Mouse (Mus musculus) stomach, postnatal 0 days (tissue): ENCODE measurements around the gene Gm4064. TPM values are rescaled to one million over a fixed set of nuclear protein-coding genes. Genes with fewer than 3 reads are reported as not detected.
"Not testable (repeated sequence)": the region's sequence is repeated elsewhere in the genome, so short reads cannot be mapped to it uniquely, and the experiment has no call there.

Experiments used
- ATAC-seq: fragments of 200-750 bp; cut with Nextera tagmentation; 2 replicates; pipeline ENCODE4 v1.8.0; 2017; ENCODE audit not compliant: low FRiP score, low TSS enrichment
- DNase-seq: peaks from one replicate; pipeline ENCODE4 v3.0.0-alpha.2; 2016; ENCODE audit warnings: low spot score
- H3K27ac ChIP-seq: fragments of 300-500 bp; sonication (generic); replicated peaks from 2 replicates; pipeline ENCODE4 v1.5.1; 2014; ENCODE audit warnings: mild to moderate bottlenecking, control low read depth
- H3K27me3 ChIP-seq: fragments of 300-500 bp; sonication (generic); 2 replicates; pipeline ENCODE4 v1.6.1; 2014; ENCODE audit warnings: low read length; ENCODE audit not compliant: control insufficient read depth, insufficient read depth
- H3K36me3 ChIP-seq: fragments of 300-500 bp; sonication (generic); 2 replicates; pipeline ENCODE4 v1.6.1; 2014; ENCODE audit warnings: low read length, mixed read lengths; ENCODE audit not compliant: control insufficient read depth, insufficient read depth
- H3K4me1 ChIP-seq: fragments of 300-500 bp; sonication (generic); replicated peaks from 2 replicates; pipeline ENCODE4 v1.6.1; 2014; ENCODE audit warnings: antibody characterized with exemption; ENCODE audit not compliant: control insufficient read depth, insufficient read depth
- H3K4me2 ChIP-seq: fragments of 300-500 bp; sonication (generic); replicated peaks from 2 replicates; pipeline ENCODE4 v1.6.1; 2014; ENCODE audit warnings: low read depth, mild to moderate bottlenecking, control low read depth, moderate library complexity
- H3K4me3 ChIP-seq: fragments of 300-500 bp; sonication (generic); 2 replicates; pipeline ENCODE4 v1.5.1; 2014; ENCODE audit warnings: low read depth, low read length, control low read depth
- H3K9ac ChIP-seq: fragments of 300-500 bp; sonication (generic); 2 replicates; pipeline ENCODE4 v1.6.1; 2014; ENCODE audit warnings: mild to moderate bottlenecking, low read length, control low read depth, mixed read lengths
- H3K9me3 ChIP-seq: fragments of 300-500 bp; sonication (generic); 2 replicates; pipeline ENCODE4 v1.6.1; 2016; ENCODE audit warnings: low read length; ENCODE audit not compliant: control insufficient read depth
- WGBS: fragments of 180-500 bp; shearing (Covaris S2); extraction: QIAGEN DNeasy Blood & Tissue Kit; methylation state at CpG from one replicate; pipeline ENCODE4 v1.1.7; 2014; 5-methylcytosine and 5-hydroxymethylcytosine counted together
- polyA plus RNA-seq: library from polyadenylated mRNA; unstranded; fragments of >200 nt; fragmentation: Nextera tagmentation; extraction: Ambion mirVana; gene quantifications from 2 replicates; pipeline ENCODE4 v1.2.1, GENCODE M21; 2015

Gene Gm4064
- polyA plus RNA-seq = not detected in 2 replicates

DNA sequence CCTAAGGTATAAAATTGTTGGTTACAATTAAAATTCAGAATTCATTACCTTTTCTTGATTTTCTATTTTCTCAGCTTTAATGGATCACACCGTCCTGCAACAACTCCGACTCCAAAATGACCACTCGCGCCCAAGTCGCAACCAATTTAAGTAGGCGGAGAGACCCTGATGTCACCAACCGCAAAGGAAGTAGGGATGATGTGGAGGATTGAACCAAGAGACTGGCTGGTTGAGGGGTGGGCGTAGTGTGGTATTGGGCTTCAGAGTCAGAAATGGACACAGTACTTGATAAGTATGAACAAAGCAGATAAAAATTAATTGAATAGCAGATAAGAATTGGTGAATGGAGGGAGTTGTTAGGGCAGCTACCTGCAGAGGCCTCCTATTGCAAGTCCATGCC, at the start of gene Gm4064:
Gene Gm4064, minus strand, starts transcription at position 101 of the 400 bp plus-strand sequence.
- not testable (repeated sequence) for H3K4me1 ChIP-seq

DNA sequence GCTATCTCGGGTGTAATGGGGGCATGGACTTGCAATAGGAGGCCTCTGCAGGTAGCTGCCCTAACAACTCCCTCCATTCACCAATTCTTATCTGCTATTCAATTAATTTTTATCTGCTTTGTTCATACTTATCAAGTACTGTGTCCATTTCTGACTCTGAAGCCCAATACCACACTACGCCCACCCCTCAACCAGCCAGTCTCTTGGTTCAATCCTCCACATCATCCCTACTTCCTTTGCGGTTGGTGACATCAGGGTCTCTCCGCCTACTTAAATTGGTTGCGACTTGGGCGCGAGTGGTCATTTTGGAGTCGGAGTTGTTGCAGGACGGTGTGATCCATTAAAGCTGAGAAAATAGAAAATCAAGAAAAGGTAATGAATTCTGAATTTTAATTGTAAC, 34.4 kb upstream of the Gm4064 start, which contains the start of the genes Rbmy and Gm10256:
Gene Rbmy, plus strand, starts transcription at position 301 of the 400 bp plus-strand sequence.
Gene Gm10256, plus strand, starts transcription at position 320 of the 400 bp plus-strand sequence.
- H3K27ac ChIP-seq, DNase-seq, ATAC-seq, H3K9ac ChIP-seq, H3K9me3 ChIP-seq, H3K4me1 ChIP-seq, H3K27me3 ChIP-seq, H3K36me3 ChIP-seq, H3K4me2 ChIP-seq, H3K4me3 ChIP-seq: not testable (repeated sequence)
- no CpG with 5 or more reads among the region's 9 CpGs for WGBS

More for the DNA sequence above, at the start of gene Gm4064:
- not testable (repeated sequence) for H3K9ac ChIP-seq, H3K36me3 ChIP-seq, H3K27ac ChIP-seq, H3K27me3 ChIP-seq, H3K9me3 ChIP-seq, H3K4me3 ChIP-seq, DNase-seq, ATAC-seq, H3K4me2 ChIP-seq
- WGBS = no CpG with 5 or more reads among the region's 8 CpGs

Other genes with a start within 250 kb of the Gm4064 start
- not detected in 2 replicates for gene H2al2c, start 197.1 kb downstream of the Gm4064 start, polyA plus RNA-seq
- gene Sry, start 132.5 kb downstream of the Gm4064 start, polyA plus RNA-seq = not detected in 2 replicates
- not detected in 2 replicates for gene H2al2b, start 75.5 kb downstream of the Gm4064 start, polyA plus RNA-seq
- not detected in 2 replicates for gene Rbmy, start 34.5 kb upstream of the Gm4064 start, polyA plus RNA-seq
- gene Gm10256, start 34.5 kb upstream of the Gm4064 start, polyA plus RNA-seq = not detected in 2 replicates
- not detected in 2 replicates for gene Gm10352, start 104.8 kb upstream of the Gm4064 start, polyA plus RNA-seq
- not detected in 2 replicates for gene Gm29289, start 136.4 kb upstream of the Gm4064 start, polyA plus RNA-seq